Mouse (Mus musculus): Measurements from ENCODE around the gene Ifitm1. TPM values are rescaled to one million over a fixed set of nuclear protein-coding genes. Genes with fewer than 3 reads are reported as not detected.
A peak's percentile ranks its signal among the peaks of the same experiment; 100 is the strongest.

The Ifitm1 gene
- polyA plus RNA-seq, 1 experiment from 2014 or later = 15.2 TPM

- H3K4me1 ChIP-seq (ENCODE audit: control insufficient read depth, low read depth, low read length) = peaks cover 17% of the 10 kb centered on the region
- H3K4me2 ChIP-seq (ENCODE audit: low read depth, low read length) = peak overlapping the region; percentile 59
- peak overlapping the region; percentile 59 for H3K4me3 ChIP-seq (ENCODE audit: low read depth, low read length)
- H3K9ac ChIP-seq (ENCODE audit: low read depth, low read length) = no peak overlapping the region; the same call in 1 of the 2 replicates
- peak; percentile 61 for ATAC-seq (ENCODE audit: low read depth)
- no peaks in the 10 kb centered on the region for H3K9me3 ChIP-seq (replicated peaks; ENCODE audit: control insufficient read depth, low read length)
- no peaks in the 10 kb centered on the region for H3K36me3 ChIP-seq (ENCODE audit: control insufficient read depth, insufficient read depth)
- H3K27ac ChIP-seq (ENCODE audit: low read length) = peak overlapping the region; percentile 78
- H3K27me3 ChIP-seq (ENCODE audit: control insufficient read depth, insufficient read depth, low read depth, low read length) = no peaks in the 10 kb centered on the region
- WGBS (ENCODE audit: insufficient replicate concordance) = 6% methylated on average over 9 of the region's 9 CpGs
Observed at GRCm38 (mm10) chr7:140954733-140955071, 12.3 kb upstream of the Ifitm1 start.

GRCm38 (mm10) chr7:140955342-140955741 lies 11.7 kb upstream of the Ifitm1 start:
- H3K9ac ChIP-seq (ENCODE audit: low read depth, low read length) = peak overlapping the region; percentile 58
- no peak for ATAC-seq (ENCODE audit: low read depth)
- 1% methylated on average over 17 of the region's 17 CpGs for WGBS (ENCODE audit: insufficient replicate concordance)

GRCm38 (mm10) chr7:140955758-140956555 lies 11.1 kb upstream of the Ifitm1 start, which contains the start of the genes Gm45717 and Ifitm2:
Gm45717 (minus strand) TSS chr7:140955937.
Ifitm2 (minus strand) TSS chr7:140955987.
- peaks cover 17% of the 10 kb centered on the region for H3K4me1 ChIP-seq (ENCODE audit: control insufficient read depth, low read depth, low read length)
- peak within 1 kb of the TSS; percentile 78 for H3K27ac ChIP-seq (ENCODE audit: low read length)
- H3K4me2 ChIP-seq (ENCODE audit: low read depth, low read length) = peak within 1 kb of the TSS; percentile 59
- no peaks in the 10 kb centered on the region for H3K9me3 ChIP-seq (replicated peaks; ENCODE audit: control insufficient read depth, low read length)
- H3K9ac ChIP-seq (ENCODE audit: low read depth, low read length) = peak within 1 kb of the TSS; percentile 58
- no peaks in the 10 kb centered on the region for H3K36me3 ChIP-seq (ENCODE audit: control insufficient read depth, insufficient read depth)
- no peaks in the 10 kb centered on the region for H3K27me3 ChIP-seq (ENCODE audit: control insufficient read depth, insufficient read depth, low read depth, low read length)
- WGBS (ENCODE audit: insufficient replicate concordance) = 13% methylated on average over 11 of the region's 11 CpGs
- peak within 1 kb of the TSS; percentile 59 for H3K4me3 ChIP-seq (ENCODE audit: low read depth, low read length)
- peak; percentile 76 for ATAC-seq (ENCODE audit: low read depth)

More at GRCm38 (mm10) chr7:140955342-140955741, 11.7 kb upstream of the Ifitm1 start:
- Histone ChIP-seq H3K4me1 (ENCODE audit: control insufficient read depth, low read depth, low read length) (peaks cover 17% of the 10 kb centered on the region), H3K9me3 (replicated peaks; ENCODE audit: control insufficient read depth, low read length) (no peaks in the 10 kb centered on the region), H3K4me3 (ENCODE audit: low read depth, low read length) (peak overlapping the region; percentile 59), H3K36me3 (ENCODE audit: control insufficient read depth, insufficient read depth) (no peaks in the 10 kb centered on the region), H3K4me2 (ENCODE audit: low read depth, low read length) (peak overlapping the region; percentile 59), H3K27me3 (ENCODE audit: control insufficient read depth, insufficient read depth, low read depth, low read length) (no peaks in the 10 kb centered on the region), H3K27ac (ENCODE audit: low read length) (peak overlapping the region; percentile 78)

GRCm38 (mm10) chr7:140956556-140956869 lies 10.5 kb upstream of the Ifitm1 start:
- Histone ChIP-seq H3K27ac (ENCODE audit: low read length) (peak overlapping the region; percentile 77), H3K4me2 (ENCODE audit: low read depth, low read length) (no peak overlapping the region), H3K36me3 (ENCODE audit: control insufficient read depth, insufficient read depth) (no peaks in the 10 kb centered on the region), H3K9ac (ENCODE audit: low read depth, low read length) (no peak overlapping the region), H3K4me3 (ENCODE audit: low read depth, low read length) (no peak overlapping the region), H3K27me3 (ENCODE audit: control insufficient read depth, insufficient read depth, low read depth, low read length) (no peaks in the 10 kb centered on the region), H3K9me3 (replicated peaks; ENCODE audit: control insufficient read depth, low read length) (no peaks in the 10 kb centered on the region), H3K4me1 (ENCODE audit: control insufficient read depth, low read depth, low read length) (peaks cover 17% of the 10 kb centered on the region)
- 41% methylated on average over 6 of the region's 6 CpGs for WGBS (ENCODE audit: insufficient replicate concordance)
- ATAC-seq (ENCODE audit: low read depth) = no peak

GRCm38 (mm10) chr7:140959181-140959901 lies 7.7 kb upstream of the Ifitm1 start:
- Histone ChIP-seq H3K4me1 (ENCODE audit: control insufficient read depth, low read depth, low read length) (peaks cover 8% of the 10 kb centered on the region), H3K36me3 (ENCODE audit: control insufficient read depth, insufficient read depth) (no peaks in the 10 kb centered on the region), H3K27me3 (ENCODE audit: control insufficient read depth, insufficient read depth, low read depth, low read length) (no peaks in the 10 kb centered on the region), H3K27ac (ENCODE audit: low read length) (no peak overlapping the region), H3K4me2 (ENCODE audit: low read depth, low read length) (no peak overlapping the region), H3K9me3 (replicated peaks; ENCODE audit: control insufficient read depth, low read length) (no peaks in the 10 kb centered on the region), H3K9ac (ENCODE audit: low read depth, low read length) (no peak overlapping the region), H3K4me3 (ENCODE audit: low read depth, low read length) (no peak overlapping the region)
- ATAC-seq (ENCODE audit: low read depth) = no peak
- WGBS (ENCODE audit: insufficient replicate concordance) = 8% methylated on average over 9 of the region's 9 CpGs

GRCm38 (mm10) chr7:140960026-140960425 lies 7.0 kb upstream of the Ifitm1 start:
- Histone ChIP-seq H3K27me3 (ENCODE audit: control insufficient read depth, insufficient read depth, low read depth, low read length) (no peaks in the 10 kb centered on the region), H3K36me3 (ENCODE audit: control insufficient read depth, insufficient read depth) (no peaks in the 10 kb centered on the region), H3K9ac (ENCODE audit: low read depth, low read length) (no peak overlapping the region), H3K27ac (ENCODE audit: low read length) (no peak overlapping the region), H3K4me3 (ENCODE audit: low read depth, low read length) (no peak overlapping the region), H3K9me3 (replicated peaks; ENCODE audit: control insufficient read depth, low read length) (no peaks in the 10 kb centered on the region), H3K4me1 (ENCODE audit: control insufficient read depth, low read depth, low read length) (peaks cover 8% of the 10 kb centered on the region), H3K4me2 (ENCODE audit: low read depth, low read length) (no peak overlapping the region)
- 45% methylated on average over 5 of the region's 5 CpGs for WGBS (ENCODE audit: insufficient replicate concordance)
- no peak for ATAC-seq (ENCODE audit: low read depth)

GRCm38 (mm10) chr7:140961416-140961815 lies 5.6 kb upstream of the Ifitm1 start:
- H3K4me1 ChIP-seq (ENCODE audit: control insufficient read depth, low read depth, low read length) = peaks cover 3% of the 10 kb centered on the region
- ATAC-seq (ENCODE audit: low read depth) = no peak
- WGBS (ENCODE audit: insufficient replicate concordance) = 50% methylated on average over 2 of the region's 2 CpGs

GRCm38 (mm10) chr7:140962733-140963132 lies 4.3 kb upstream of the Ifitm1 start:
- 64% methylated on average over 2 of the region's 2 CpGs for WGBS (ENCODE audit: insufficient replicate concordance)
- Histone ChIP-seq H3K4me1 (ENCODE audit: control insufficient read depth, low read depth, low read length) (no peaks in the 10 kb centered on the region), H3K27ac (ENCODE audit: low read length) (no peak overlapping the region), H3K36me3 (ENCODE audit: control insufficient read depth, insufficient read depth) (no peaks in the 10 kb centered on the region), H3K9me3 (replicated peaks; ENCODE audit: control insufficient read depth, low read length) (no peaks in the 10 kb centered on the region), H3K9ac (ENCODE audit: low read depth, low read length) (no peak overlapping the region), H3K27me3 (ENCODE audit: control insufficient read depth, insufficient read depth, low read depth, low read length) (no peaks in the 10 kb centered on the region), H3K4me3 (ENCODE audit: low read depth, low read length) (no peak overlapping the region), H3K4me2 (ENCODE audit: low read depth, low read length) (no peak overlapping the region)
- ATAC-seq (ENCODE audit: low read depth) = no peak

More at GRCm38 (mm10) chr7:140961416-140961815, 5.6 kb upstream of the Ifitm1 start:
- no peaks in the 10 kb centered on the region for H3K9me3 ChIP-seq (replicated peaks; ENCODE audit: control insufficient read depth, low read length)
- H3K27me3 ChIP-seq (ENCODE audit: control insufficient read depth, insufficient read depth, low read depth, low read length) = no peaks in the 10 kb centered on the region
- H3K4me2 ChIP-seq (ENCODE audit: low read depth, low read length) = no peak overlapping the region
- no peak overlapping the region for H3K4me3 ChIP-seq (ENCODE audit: low read depth, low read length)
- H3K36me3 ChIP-seq (ENCODE audit: control insufficient read depth, insufficient read depth) = no peaks in the 10 kb centered on the region
- no peak overlapping the region for H3K27ac ChIP-seq (ENCODE audit: low read length)
- no peak overlapping the region for H3K9ac ChIP-seq (ENCODE audit: low read depth, low read length)
